In the genomic region with DNA sequence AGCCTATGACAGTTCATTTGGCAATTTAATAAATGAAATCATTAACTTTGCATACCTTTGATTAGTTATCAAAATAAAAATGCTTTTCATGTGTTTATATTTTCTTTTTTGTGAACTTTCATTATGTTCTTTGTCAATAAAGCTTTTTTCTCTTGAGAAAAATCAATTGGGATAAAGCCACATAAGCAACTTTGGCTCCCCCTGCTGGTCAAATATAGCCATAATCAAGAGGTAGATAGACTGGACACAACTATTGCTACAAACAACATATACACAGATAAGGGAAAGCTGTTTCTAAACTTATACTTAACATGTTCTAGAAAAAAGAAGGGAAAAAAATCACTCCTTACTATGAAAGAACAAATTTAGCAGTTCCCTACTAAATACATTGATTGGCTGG, we compare ENCODE assay signal across 8 mouse cellular contexts. TPM values are rescaled to one million over a fixed set of nuclear protein-coding genes. Genes with fewer than 3 reads are reported as not detected.
DNase-seq lines count a peak whose midpoint lies in the region; ATAC-seq lines count a peak whose summit lies in the region.

No protein-coding gene starts in this region.

- peaks cover 42% of the 10 kb centered on the region for H3K36me3 ChIP-seq in heart, embryonic 10.5 days

- no peak overlapping the region for H3K27ac ChIP-seq in heart, embryonic 10.5 days

- H3K27me3 ChIP-seq in heart, embryonic 10.5 days (ENCODE audit: insufficient read depth, poor library complexity, severe bottlenecking) = no peaks in the 10 kb centered on the region

- H3K9me3 ChIP-seq in heart, embryonic 10.5 days = no peaks in the 10 kb centered on the region

- no peak; the same call in 1 of the 2 replicates for ATAC-seq in granulocyte monocyte progenitor cell, adult 5-6 weeks (replicated peaks; ENCODE audit: poor library complexity, severe bottlenecking)

- DNase-seq in heart, adult 8-10 months (ENCODE audit: low spot score) = peak; percentile 82
- DNase-seq in heart, embryonic 10.5 days (ENCODE audit: low spot score) = no peak
- peak; percentile 50 for DNase-seq in urinary bladder, postnatal 25 days (ENCODE audit: low spot score)
- DNase-seq in urinary bladder, postnatal 10 days (ENCODE audit: low spot score) = no peak
- peak; percentile 53 for DNase-seq in cerebellum, adult 9-11 months
- peak; percentile 77 for DNase-seq in kidney, postnatal 10 days
- DNase-seq in lung, postnatal 14 days = peak; percentile 81

- H3K4me1 ChIP-seq in heart, embryonic 10.5 days = no peaks in the 10 kb centered on the region

- no peak overlapping the region for H3K4me3 ChIP-seq in heart, embryonic 10.5 days

RNA-seq across cellular contexts. Expression of gene Kansl1, which starts 7.1 kb away (rescaled TPM):
- 10 to 100 TPM; 27.0 to 30.0 (median 28.8) TPM for total RNA-seq in heart, adult 8-10 months (2022)
- 15.3 and 19.3 TPM in 2 replicates for polyA plus RNA-seq in heart, embryonic 10.5 days (2016; fragmentation: Nextera tagmentation; extraction: Ambion mirVana)
- total RNA-seq in granulocyte monocyte progenitor cell, adult 5-6 weeks (2014; fragmentation: Nextera tagmentation) = 53.8 and 60.4 TPM in 2 replicates
- total RNA-seq in granulocyte monocyte progenitor cell, adult 5-6 weeks (2017) = 32.3 and 40.1 TPM in 2 replicates

Comparison
In these comparisons a context has a peak if more than half of its experiments do, and no peak if none do; other contexts are left out.
1. DNase-seq: peak in heart, adult 8-10 months (single experiment), urinary bladder, postnatal 25 days (single experiment), cerebellum, adult 9-11 months (single experiment), kidney, postnatal 10 days (single experiment) and lung, postnatal 14 days (single experiment); none in heart, embryonic 10.5 days (single experiment) and urinary bladder, postnatal 10 days (single experiment).